Mouse (Mus musculus): ENCODE results near the gene Npm1. TPM values are rescaled to one million over a fixed set of nuclear protein-coding genes. Genes with fewer than 3 reads are reported as not detected.

Npm1 gene
- 234 and 409 TPM in 2 replicates for polyA plus RNA-seq (2012)

DNA sequence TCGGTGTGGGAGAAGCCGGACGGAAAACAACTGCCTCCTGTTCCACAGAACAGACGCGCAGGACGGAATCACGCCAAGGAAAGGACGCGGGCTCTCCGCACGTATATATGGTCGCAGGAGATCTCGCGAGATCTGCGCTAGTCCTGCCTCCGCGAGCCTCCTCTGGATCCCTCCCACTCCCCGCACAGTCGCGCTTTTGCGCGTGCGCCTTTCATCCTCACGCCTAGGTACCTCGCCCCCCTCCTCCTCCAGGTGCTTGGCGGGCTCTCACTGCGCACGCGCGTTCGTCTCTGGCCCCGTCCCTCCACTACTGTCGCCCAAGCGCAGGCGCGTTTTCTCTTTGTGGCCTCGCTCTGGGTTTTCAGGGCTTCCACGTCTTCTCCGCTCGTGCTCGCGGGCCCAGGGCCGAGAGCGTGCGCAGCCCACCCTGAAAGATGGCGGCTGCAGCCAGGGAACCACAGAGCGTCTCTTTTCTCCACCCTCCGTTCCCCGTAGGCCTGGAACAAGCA lies at the start of gene Npm1:
TSS of gene Npm1 (minus strand) at position 209 of the 509 bp plus-strand sequence.

GRCm38 (mm10) chr11:33203383-33204328 lies 40.6 kb upstream of the Npm1 start, which contains the start of gene Tlx3:
Gene Tlx3, minus strand, starts transcription at chr11:33203589.

DNA sequence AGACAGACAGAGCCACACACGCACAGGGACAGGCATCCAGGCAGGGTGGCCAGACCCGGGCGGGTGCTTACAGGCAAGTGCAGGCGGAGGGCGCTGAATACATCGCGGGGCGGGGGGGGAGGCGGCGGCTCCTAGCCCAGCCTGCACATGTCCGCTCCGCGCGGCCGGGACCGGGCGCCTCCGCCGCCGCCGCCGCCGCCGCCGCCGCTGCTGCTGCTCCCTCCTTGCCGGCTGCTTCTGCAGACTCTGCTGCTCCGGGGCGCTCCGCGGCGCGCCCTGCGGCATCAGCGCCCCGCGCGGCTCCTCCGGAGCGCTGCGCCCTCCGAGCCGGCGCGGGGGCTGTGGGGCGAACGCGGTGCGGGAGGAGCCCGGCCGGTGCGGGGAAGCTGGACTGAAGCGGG lies 15.8 kb downstream of the Npm1 start, which contains the start of gene Fgf18:
TSS of gene Fgf18 (minus strand) at position 230 of the 401 bp plus-strand sequence.

Other genes with a start within 250 kb of the Npm1 start
- gene Fgf18, start 15.8 kb downstream of the Npm1 start, polyA plus RNA-seq (2012) = 0.09 and 0.23 TPM in 2 replicates
- 0.19 TPM in 1 of 2 replicates, not detected in the other for gene Tlx3, start 40.4 kb upstream of the Npm1 start, polyA plus RNA-seq (2012)
- gene Gm12117, start 113.5 kb upstream of the Npm1 start, polyA plus RNA-seq (2012) = not detected in 2 replicates